ENCODE assay signal across 13 mouse cellular contexts in the genomic region with DNA sequence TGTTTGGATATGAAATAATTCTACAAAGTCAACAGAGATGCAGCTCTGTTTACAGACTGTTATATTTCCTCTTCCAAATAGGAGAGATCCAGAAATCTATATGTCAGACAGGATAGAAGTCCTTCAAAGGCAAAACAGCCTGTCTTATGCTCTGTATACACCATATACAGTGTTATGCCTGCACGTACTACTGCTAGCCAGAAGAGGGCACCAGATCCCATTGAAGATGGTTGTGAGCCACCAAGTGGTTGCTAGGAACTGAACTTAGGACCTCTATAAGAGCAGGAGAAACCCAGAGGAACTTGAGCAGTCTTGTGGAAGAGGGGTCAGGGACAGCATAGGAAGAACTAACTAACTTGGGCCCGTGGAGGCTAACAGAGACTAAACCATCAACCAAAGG.
DNase-seq lines count a peak whose midpoint lies in the region; ATAC-seq and TF ChIP-seq lines count a peak whose summit lies in the region.
"Had no signal": no experiment of that assay in that cellular context is flagged by ENCODE, and none has a peak within 500 bp of the region (broad histone marks: within the 10 kb centered on the region; RNA-seq: fewer than 3 reads in every experiment).

No protein-coding gene starts in this region.

- H3K4me2 ChIP-seq in embryonic facial prominence, embryonic 11.5 days (ENCODE audit: low read depth, low read length) = no peak overlapping the region
- no peak overlapping the region for H3K4me2 ChIP-seq in liver, postnatal 0 days (ENCODE audit: low read depth, low read length)
- H3K4me2 ChIP-seq: kidney, embryonic 15.5 days; liver, embryonic 15.5 days had no signal

- H3K4me1 ChIP-seq in embryonic facial prominence, embryonic 11.5 days (ENCODE audit: control insufficient read depth, insufficient read depth, low read length) = no peaks in the 10 kb centered on the region
- 0 out of 2 replicates have a peak, but pooled peaks cover 3% of the 10 kb centered on the region for H3K4me1 ChIP-seq in embryonic facial prominence, embryonic 10.5 days
- H3K4me1 ChIP-seq in liver, postnatal 0 days (ENCODE audit: insufficient read depth) = no peaks in the 10 kb centered on the region
- no peaks in the 10 kb centered on the region for H3K4me1 ChIP-seq in ES-E14 (ENCODE audit: control insufficient read depth in 2 of 2, insufficient read depth in 2 of 2, low read length in 2 of 2, poor library complexity in 1 of 2)
- H3K4me1 ChIP-seq: hindbrain, embryonic 10.5 days; kidney, embryonic 15.5 days; liver, embryonic 15.5 days had no signal

- H3K9ac ChIP-seq in embryonic facial prominence, embryonic 11.5 days (replicated peaks; ENCODE audit: low read length) = no peak overlapping the region
- no peak overlapping the region for H3K9ac ChIP-seq in liver, postnatal 0 days (replicated peaks)
- no peak overlapping the region for H3K9ac ChIP-seq in ES-E14 (ENCODE audit: insufficient read depth, low read depth, low read length, poor library complexity, severe bottlenecking)
- H3K9ac ChIP-seq: kidney, embryonic 15.5 days; liver, embryonic 15.5 days had no signal

- no peak overlapping the region for H3K4me3 ChIP-seq in embryonic facial prominence, embryonic 11.5 days (ENCODE audit: low read depth, low read length)
- H3K4me3 ChIP-seq in embryonic facial prominence, embryonic 10.5 days = no peak overlapping the region
- H3K4me3 ChIP-seq in liver, postnatal 0 days (ENCODE audit: low read depth, low read length) = no peak overlapping the region
- H3K4me3 ChIP-seq in ES-E14 (ENCODE audit: insufficient read depth in 1 of 2, low read depth in 1 of 2, low read length in 2 of 2, poor library complexity in 1 of 2, severe bottlenecking in 1 of 2) = no peak overlapping the region
- H3K4me3 ChIP-seq: hindbrain, embryonic 10.5 days; kidney, embryonic 15.5 days; liver, embryonic 15.5 days had no signal

- no peak for DNase-seq in embryonic facial prominence, embryonic 11.5 days (ENCODE audit: low spot score)
- no peak for DNase-seq in embryonic facial prominence, embryonic 10.5 days (ENCODE audit: low spot score)
- DNase-seq in liver, postnatal 0 days = no peak
- DNase-seq in liver = no peak
- DNase-seq in ES-E14 (ENCODE audit: low read depth, low spot score) = peak; percentile 21
- no peak for DNase-seq in cerebellum, postnatal 4 days (ENCODE audit: low spot score in 2 of 2)
- no peak for DNase-seq in adipocyte (ENCODE audit: low spot score)
- DNase-seq: heart, adult 11 months had no signal

- H3K36me3 ChIP-seq in embryonic facial prominence, embryonic 11.5 days (replicated peaks; ENCODE audit: control insufficient read depth, insufficient read depth, low read depth, low read length) = peaks cover 5% of the 10 kb centered on the region; the same call in 1 of the 2 replicates
- peaks cover 77% of the 10 kb centered on the region for H3K36me3 ChIP-seq in embryonic facial prominence, embryonic 10.5 days (replicated peaks)
- peaks cover 45% of the 10 kb centered on the region for H3K36me3 ChIP-seq in liver, postnatal 0 days (replicated peaks; ENCODE audit: insufficient read depth, low read length)
- no peaks in the 10 kb centered on the region for H3K36me3 ChIP-seq in ES-E14 (ENCODE audit: control insufficient read depth, insufficient read depth, low read length, poor library complexity, severe bottlenecking)

- no peaks in the 10 kb centered on the region for H3K27me3 ChIP-seq in embryonic facial prominence, embryonic 11.5 days (ENCODE audit: control insufficient read depth, insufficient read depth, low read length)
- H3K27me3 ChIP-seq in embryonic facial prominence, embryonic 10.5 days (replicated peaks; ENCODE audit: low read depth, poor library complexity, severe bottlenecking) = no peaks in the 10 kb centered on the region
- H3K27me3 ChIP-seq in liver, postnatal 0 days (ENCODE audit: insufficient read depth, low read length) = no peaks in the 10 kb centered on the region
- H3K27me3 ChIP-seq: kidney, embryonic 15.5 days; liver, embryonic 15.5 days had no signal

- no peak overlapping the region for H3K27ac ChIP-seq in embryonic facial prominence, embryonic 11.5 days (replicated peaks; ENCODE audit: low read depth, low read length)
- no peak overlapping the region for H3K27ac ChIP-seq in embryonic facial prominence, embryonic 10.5 days (replicated peaks)
- no peak overlapping the region for H3K27ac ChIP-seq in liver, postnatal 0 days (ENCODE audit: low read depth)
- H3K27ac ChIP-seq in ES-E14 (ENCODE audit: insufficient read depth, low read depth, low read length, poor library complexity, severe bottlenecking) = no peak overlapping the region
- H3K27ac ChIP-seq: hindbrain, embryonic 10.5 days; kidney, embryonic 15.5 days; liver, embryonic 15.5 days had no signal

- 0 out of 2 replicates have a peak, but pooled peaks have one; percentile 18 for ATAC-seq in embryonic facial prominence, embryonic 11.5 days (replicated peaks; ENCODE audit: insufficient number of reproducible peaks, low FRiP score, low TSS enrichment, low read depth)
- ATAC-seq in liver, postnatal 0 days = no peak
- ATAC-seq in megakaryocyte progenitor cell, adult 5-6 weeks (replicated peaks; ENCODE audit: poor library complexity) = peak; percentile 68; the same call in 1 of the 2 replicates
- ATAC-seq: forebrain, embryonic 14.5 days had no signal

- H3K9me3 ChIP-seq in embryonic facial prominence, embryonic 11.5 days (replicated peaks; ENCODE audit: control insufficient read depth, low read length) = no peaks in the 10 kb centered on the region
- H3K9me3 ChIP-seq in embryonic facial prominence, embryonic 10.5 days = peaks cover 5% of the 10 kb centered on the region; the same call in 1 of the 2 replicates
- H3K9me3 ChIP-seq in liver, postnatal 0 days (ENCODE audit: low read length) = no peaks in the 10 kb centered on the region
- H3K9me3 ChIP-seq in ES-E14 (ENCODE audit: control insufficient read depth, insufficient read depth, low read depth, low read length) = no peaks in the 10 kb centered on the region
- H3K9me3 ChIP-seq: liver, embryonic 15.5 days had no signal

- no peak for TF ChIP-seq EP300 in liver, postnatal 0 days (IDR thresholded peaks at IDR 0.05; ENCODE audit: low read depth)

- in situ Hi-C loops in ES-E14 (cut with MboI; ENCODE audit: low sequenced_read_pairs in 2 of 2, unreplicated experiment in 2 of 2) = no loop called here

- 88% methylated on average over 2 of the region's 2 CpGs for WGBS in embryonic facial prominence, embryonic 11.5 days
- 88% methylated on average over 2 of the region's 2 CpGs for WGBS in embryonic facial prominence, embryonic 10.5 days
- WGBS in liver, postnatal 0 days (ENCODE audit: insufficient replicate concordance) = 85% methylated on average over 2 of the region's 2 CpGs

- peak; percentile 66 for TF ChIP-seq CTCF in liver, postnatal 0 days (IDR thresholded peaks at IDR 0.05; ENCODE audit: low read depth)

TF ChIP-seq in ES-E14, 5 proteins besides CTCF, POLR2A, EP300 and RAD21:
- TF ChIP-seq CHD2 (IDR thresholded peaks at IDR 0.05; ENCODE audit: low read depth, low read length) = no peak
- TF ChIP-seq ZC3H11A (IDR thresholded peaks at IDR 0.05; ENCODE audit: borderline replicate concordance, low read depth, low read length) = no peak
- TF ChIP-seq MAFK (IDR thresholded peaks at IDR 0.05; ENCODE audit: insufficient read depth, low read depth, low read length) = no peak
- TF ChIP-seq ZNF384 (IDR thresholded peaks at IDR 0.05; ENCODE audit: low read depth, low read length) = no peak
